ENCODE assay signal across 9 mouse cellular contexts in genomic region chr17:56957763-56958429, GRCm38 (mm10). TPM values are rescaled to one million over a fixed set of nuclear protein-coding genes. Genes with fewer than 3 reads are reported as not detected.
DNase-seq lines count a peak whose midpoint lies in the region; ATAC-seq and TF ChIP-seq lines count a peak whose summit lies in the region.
"Had no signal": no experiment of that assay in that cellular context is flagged by ENCODE, and none has a peak within 500 bp of the region (broad histone marks: within the 10 kb centered on the region; RNA-seq: fewer than 3 reads in every experiment).

No protein-coding gene starts in this region.

- 39% methylated on average over 11 of the region's 11 CpGs for WGBS in forebrain, embryonic 11.5 days
- WGBS in forebrain, embryonic 10.5 days: 37% methylated on average over 11 of the region's 11 CpGs
- WGBS in intestine, postnatal 0 days: 26% methylated on average over 11 of the region's 11 CpGs

- no peak overlapping the region for H3K9ac ChIP-seq in forebrain, embryonic 11.5 days (ENCODE audit: low read length)
- H3K9ac ChIP-seq in intestine, postnatal 0 days (ENCODE audit: low read depth, low read length): no peak overlapping the region

- H3K4me1 ChIP-seq in forebrain, embryonic 11.5 days (replicated peaks; ENCODE audit: control insufficient read depth, insufficient read depth, low read length): no peaks in the 10 kb centered on the region
- H3K4me1 ChIP-seq in forebrain, embryonic 10.5 days: peaks cover 3% of the 10 kb centered on the region; the same call in 1 of the 2 replicates
- no peaks in the 10 kb centered on the region for H3K4me1 ChIP-seq in intestine, postnatal 0 days (replicated peaks; ENCODE audit: control insufficient read depth, insufficient read depth, low read length)

- no peaks in the 10 kb centered on the region for H3K36me3 ChIP-seq in forebrain, embryonic 11.5 days (ENCODE audit: control insufficient read depth, insufficient read depth, low read length)
- no peaks in the 10 kb centered on the region for H3K36me3 ChIP-seq in forebrain, embryonic 10.5 days (replicated peaks)
- no peaks in the 10 kb centered on the region for H3K36me3 ChIP-seq in intestine, postnatal 0 days (ENCODE audit: control insufficient read depth, insufficient read depth)

- no peak overlapping the region for H3K4me3 ChIP-seq in forebrain, embryonic 11.5 days (ENCODE audit: low read depth, low read length)
- no peak overlapping the region for H3K4me3 ChIP-seq in forebrain, embryonic 10.5 days
- H3K4me3 ChIP-seq in intestine, postnatal 0 days (ENCODE audit: low read depth, low read length): no peak overlapping the region

- ATAC-seq in forebrain, embryonic 11.5 days (replicated peaks; ENCODE audit: low FRiP score): no peak
- peak; percentile 59; the same call in 1 of the 2 replicates for ATAC-seq in intestine, postnatal 0 days

- H3K9me3 ChIP-seq in forebrain, embryonic 11.5 days (ENCODE audit: control insufficient read depth, low read length): no peaks in the 10 kb centered on the region
- no peaks in the 10 kb centered on the region for H3K9me3 ChIP-seq in forebrain, embryonic 10.5 days
- no peaks in the 10 kb centered on the region for H3K9me3 ChIP-seq in intestine, postnatal 0 days (ENCODE audit: control insufficient read depth)

- H3K27me3 ChIP-seq in forebrain, embryonic 11.5 days (ENCODE audit: control insufficient read depth, insufficient read depth, low read length): no peaks in the 10 kb centered on the region
- H3K27me3 ChIP-seq in forebrain, embryonic 10.5 days (ENCODE audit: poor library complexity, severe bottlenecking): no peaks in the 10 kb centered on the region
- H3K27me3 ChIP-seq in intestine, postnatal 0 days (replicated peaks; ENCODE audit: control insufficient read depth, insufficient read depth, low read length): no peaks in the 10 kb centered on the region

- H3K4me2 ChIP-seq in forebrain, embryonic 11.5 days (ENCODE audit: low read depth, low read length, severe bottlenecking): no peak overlapping the region
- H3K4me2 ChIP-seq in intestine, postnatal 0 days (replicated peaks; ENCODE audit: low read depth): no peak overlapping the region; the same call in 1 of the 2 replicates

- peak; percentile 53 for DNase-seq in forebrain, embryonic 11.5 days (ENCODE audit: low spot score)
- no peak for DNase-seq in forebrain, embryonic 10.5 days (ENCODE audit: extremely low spot score, low spot score)
- peak; percentile 54 for DNase-seq in MEL-GATA-1-ER (ENCODE audit: extremely low read depth, low read depth)
- peak; percentile 38 to 67 for DNase-seq in natural killer cell, adult 2 months (ENCODE audit: low spot score in 2 of 2)
- DNase-seq in gastrocnemius, postnatal 25 days: no peak
- DNase-seq in cerebellum, postnatal 25 days: no peak
- no peak for DNase-seq in adrenal gland, postnatal 10 days

- TF ChIP-seq CTCF in intestine, postnatal 0 days (IDR thresholded peaks at IDR 0.05; ENCODE audit: low read depth): peak; percentile 52

- no peak overlapping the region for H3K27ac ChIP-seq in forebrain, embryonic 11.5 days (ENCODE audit: low read depth, low read length)
- H3K27ac ChIP-seq in forebrain, embryonic 10.5 days: no peak overlapping the region
- no peak overlapping the region for H3K27ac ChIP-seq in intestine, postnatal 0 days (ENCODE audit: low read depth, low read length)

RNA-seq across cellular contexts. Expression of gene Mllt1, which starts 22.7 kb away (rescaled TPM):
- polyA plus RNA-seq in forebrain, embryonic 11.5 days (2014; fragmentation: Nextera tagmentation; extraction: Ambion mirVana): 56.7 and 57.2 TPM in 2 replicates
- polyA plus RNA-seq in forebrain, embryonic 10.5 days (2016; fragmentation: Nextera tagmentation; extraction: Ambion mirVana): 72.7 and 74.6 TPM in 2 replicates
- polyA plus RNA-seq in intestine, postnatal 0 days (2015; fragmentation: Nextera tagmentation; extraction: Ambion mirVana): 10.5 and 11.9 TPM in 2 replicates
- 10 to 100 TPM; 16.0 to 16.5 TPM for total RNA-seq in gastrocnemius, postnatal 25 days (2021)
- 10 to 100 TPM; 27.9 to 33.6 TPM for total RNA-seq in adrenal gland, postnatal 10 days (2021)

RNA-seq across cellular contexts. Expression of gene Acer1, which starts 24.0 kb away (rescaled TPM):
- not detected in 2 replicates for polyA plus RNA-seq in forebrain, embryonic 11.5 days (2014; fragmentation: Nextera tagmentation; extraction: Ambion mirVana)
- polyA plus RNA-seq in forebrain, embryonic 10.5 days (2016; fragmentation: Nextera tagmentation; extraction: Ambion mirVana): not detected in 2 replicates
- 0.44 and 0.65 TPM in 2 replicates for polyA plus RNA-seq in intestine, postnatal 0 days (2015; fragmentation: Nextera tagmentation; extraction: Ambion mirVana)
- not detected for total RNA-seq in gastrocnemius, postnatal 25 days (2021)
- not detected for total RNA-seq in adrenal gland, postnatal 10 days (2021)
- polyA plus RNA-seq: limb, embryonic 11.5 days had no signal

RNA-seq across cellular contexts. Expression of gene Clpp, which starts 32.2 kb away (rescaled TPM):
- polyA plus RNA-seq in forebrain, embryonic 11.5 days (2014; fragmentation: Nextera tagmentation; extraction: Ambion mirVana): 151 and 166 TPM in 2 replicates
- polyA plus RNA-seq in forebrain, embryonic 10.5 days (2016; fragmentation: Nextera tagmentation; extraction: Ambion mirVana): 186 and 188 TPM in 2 replicates
- 77.5 and 78.0 TPM in 2 replicates for polyA plus RNA-seq in intestine, postnatal 0 days (2015; fragmentation: Nextera tagmentation; extraction: Ambion mirVana)
- 10 to 100 TPM; 29.8 to 31.3 TPM for total RNA-seq in gastrocnemius, postnatal 25 days (2021)
- 10 to 100 TPM; 95.9 TPM for total RNA-seq in adrenal gland, postnatal 10 days (2021)

RNA-seq across cellular contexts. Expression of gene Alkbh7, which starts 39.2 kb away (rescaled TPM):
- polyA plus RNA-seq in forebrain, embryonic 11.5 days (2014; fragmentation: Nextera tagmentation; extraction: Ambion mirVana): 29.3 and 34.8 TPM in 2 replicates
- polyA plus RNA-seq in forebrain, embryonic 10.5 days (2016; fragmentation: Nextera tagmentation; extraction: Ambion mirVana): 37.0 and 38.6 TPM in 2 replicates
- 25.7 and 28.7 TPM in 2 replicates for polyA plus RNA-seq in intestine, postnatal 0 days (2015; fragmentation: Nextera tagmentation; extraction: Ambion mirVana)
- total RNA-seq in gastrocnemius, postnatal 25 days (2021): 10 to 100 TPM; 24.4 to 28.3 TPM
- 10 to 100 TPM; 63.6 to 68.9 TPM for total RNA-seq in adrenal gland, postnatal 10 days (2021)

RNA-seq across cellular contexts. Expression of gene Pspn, which starts 41.9 kb away (rescaled TPM):
- polyA plus RNA-seq in forebrain, embryonic 11.5 days (2014; fragmentation: Nextera tagmentation; extraction: Ambion mirVana): 0.76 TPM in 1 of 2 replicates, not detected in the other
- 0.35 and 0.50 TPM in 2 replicates for polyA plus RNA-seq in forebrain, embryonic 10.5 days (2016; fragmentation: Nextera tagmentation; extraction: Ambion mirVana)
- not detected in 2 replicates for polyA plus RNA-seq in intestine, postnatal 0 days (2015; fragmentation: Nextera tagmentation; extraction: Ambion mirVana)
- not detected for total RNA-seq in gastrocnemius, postnatal 25 days (2021)
- total RNA-seq in adrenal gland, postnatal 10 days (2021): under 1 TPM; 0.87 to 0.97 TPM

Comparison
In these comparisons a context has a peak if more than half of its experiments do, and no peak if none do; other contexts are left out.
1. DNase-seq: peak in forebrain, embryonic 11.5 days (single experiment), MEL-GATA-1-ER (single experiment) and natural killer cell, adult 2 months (2 of 2); none in forebrain, embryonic 10.5 days (single experiment), gastrocnemius, postnatal 25 days (single experiment), cerebellum, postnatal 25 days (0 of 2) and adrenal gland, postnatal 10 days (single experiment).